Mouse (Mus musculus) intestine, embryonic 16.5 days (tissue): ENCODE measurements around the gene Itgb5. TPM values are rescaled to one million over a fixed set of nuclear protein-coding genes. Genes with fewer than 3 reads are reported as not detected.
A peak's percentile ranks its signal among the peaks of the same experiment; 100 is the strongest.

Experiments
- ATAC-seq: fragments of 200-750 bp; cut with Nextera tagmentation; 2 replicates; pipeline ENCODE4 v1.8.0; 2017; ENCODE audit warnings: moderate TSS enrichment, moderate library complexity
- H3K27ac ChIP-seq: fragments of 300-500 bp; sonication (generic); 2 replicates; pipeline ENCODE4 v1.5.1; 2014; ENCODE audit warnings: mild to moderate bottlenecking, low read length
- H3K27me3 ChIP-seq: fragments of 300-500 bp; sonication (generic); replicated peaks from 2 replicates; pipeline ENCODE4 v1.6.1; 2014; ENCODE audit warnings: low read length, control low read depth, mixed read lengths; ENCODE audit not compliant: control insufficient read depth, insufficient read depth
- H3K36me3 ChIP-seq: fragments of 300-500 bp; sonication (generic); 2 replicates; pipeline ENCODE4 v1.6.1; 2014; ENCODE audit warnings: low read length, control low read depth; ENCODE audit not compliant: control insufficient read depth, insufficient read depth
- H3K4me1 ChIP-seq: fragments of 300-500 bp; sonication (generic); 2 replicates; pipeline ENCODE4 v1.6.1; 2014; ENCODE audit warnings: low read length, control low read depth, mixed read lengths; ENCODE audit not compliant: control insufficient read depth, insufficient read depth
- H3K4me2 ChIP-seq: fragments of 300-500 bp; sonication (generic); 2 replicates; pipeline ENCODE4 v1.6.1; 2014; ENCODE audit warnings: low read depth, low read length, control low read depth
- H3K4me3 ChIP-seq: fragments of 300-500 bp; sonication (generic); 2 replicates; pipeline ENCODE4 v1.5.1; 2014; ENCODE audit warnings: mild to moderate bottlenecking, low read length
- H3K9ac ChIP-seq: fragments of 300-500 bp; sonication (generic); 2 replicates; pipeline ENCODE4 v1.6.1; 2014; ENCODE audit warnings: low read depth, low read length
- H3K9me3 ChIP-seq: fragments of 300-500 bp; sonication (generic); 2 replicates; pipeline ENCODE4 v1.6.1; 2016; ENCODE audit warnings: low read length, control low read depth; ENCODE audit not compliant: control insufficient read depth
- WGBS: fragments of 180-500 bp; shearing (Covaris S2); extraction: QIAGEN DNeasy Blood & Tissue Kit; methylation state at CpG from one replicate; pipeline ENCODE4 v1.1.7; 2014; 5-methylcytosine and 5-hydroxymethylcytosine counted together
- polyA plus RNA-seq: library from polyadenylated mRNA; unstranded; fragments of >200 nt; fragmentation: Nextera tagmentation; extraction: Ambion mirVana; gene quantifications from 2 replicates; pipeline ENCODE4 v1.2.1, GENCODE M21; 2015

Itgb5 gene
- polyA plus RNA-seq, 1 experiment from 2014 or later = 9.3 TPM

GRCm38 (mm10) chr16:33870988-33871758 lies 41.7 kb downstream of the Itgb5 start:
- no peak for ATAC-seq
- WGBS = 68% methylated on average over 13 of the region's 13 CpGs
- Histone ChIP-seq H3K4me1 (peaks cover 13% of the 10 kb centered on the region), H3K9me3 (no peaks in the 10 kb centered on the region), H3K27me3 (no peaks in the 10 kb centered on the region), H3K27ac (no peak overlapping the region), H3K36me3 (no peaks in the 10 kb centered on the region), H3K9ac (no peak overlapping the region), H3K4me2 (no peak overlapping the region), H3K4me3 (no peak overlapping the region)

GRCm38 (mm10) chr16:33871865-33872443 lies 42.5 kb downstream of the Itgb5 start:
- Histone ChIP-seq H3K4me2 (peak overlapping the region; percentile 19; the same call in 1 of the 2 replicates), H3K27me3 (no peaks in the 10 kb centered on the region), H3K4me1 (peaks cover 14% of the 10 kb centered on the region), H3K27ac (no peak overlapping the region), H3K9me3 (no peaks in the 10 kb centered on the region), H3K4me3 (no peak overlapping the region), H3K36me3 (no peaks in the 10 kb centered on the region), H3K9ac (0 out of 2 replicates have a peak overlapping the region, but pooled peaks have one; percentile 29)
- WGBS = 54% methylated on average over 14 of the region's 14 CpGs
- ATAC-seq = peak; percentile 46; the same call in 1 of the 2 replicates

DNA sequence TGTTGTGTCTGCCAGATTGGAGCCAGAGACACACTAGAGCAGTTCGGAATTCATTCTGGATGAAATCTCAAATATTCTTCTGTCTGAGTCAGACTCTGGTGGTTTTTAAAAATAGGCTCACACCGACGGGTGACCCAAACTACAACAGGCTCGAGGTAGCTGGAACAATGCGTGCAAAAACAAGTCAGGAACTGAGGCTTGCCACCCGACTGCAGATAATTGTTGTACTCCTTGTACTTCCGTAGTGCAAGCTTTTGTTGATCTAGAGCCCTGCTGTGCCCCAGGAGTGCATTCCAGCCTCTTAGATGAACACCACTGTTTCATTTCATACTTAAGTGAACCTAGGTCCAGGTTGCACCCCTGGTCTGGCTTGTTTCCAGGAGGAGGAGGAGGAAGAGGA lies 43.8 kb downstream of the Itgb5 start:
- WGBS = 60% methylated on average over 7 of the region's 7 CpGs
- ATAC-seq = no peak
- Histone ChIP-seq H3K36me3 (no peaks in the 10 kb centered on the region), H3K4me3 (no peak overlapping the region), H3K9me3 (no peaks in the 10 kb centered on the region), H3K27ac (no peak overlapping the region), H3K9ac (no peak overlapping the region), H3K4me2 (no peak overlapping the region), H3K4me1 (peaks cover 26% of the 10 kb centered on the region), H3K27me3 (no peaks in the 10 kb centered on the region)

GRCm38 (mm10) chr16:33878041-33878783 lies 48.7 kb downstream of the Itgb5 start:
- Histone ChIP-seq H3K9ac (0 out of 2 replicates have a peak overlapping the region, but pooled peaks have one; percentile 34), H3K27ac (peak overlapping the region; percentile 43; the same call in 1 of the 2 replicates), H3K4me3 (no peak overlapping the region), H3K9me3 (no peaks in the 10 kb centered on the region), H3K4me1 (peaks cover 37% of the 10 kb centered on the region), H3K27me3 (no peaks in the 10 kb centered on the region), H3K36me3 (no peaks in the 10 kb centered on the region), H3K4me2 (no peak overlapping the region)
- 54% methylated on average over 6 of the region's 6 CpGs for WGBS
- no peak for ATAC-seq

GRCm38 (mm10) chr16:33879031-33879430 lies 49.6 kb downstream of the Itgb5 start:
- ATAC-seq = no peak
- Histone ChIP-seq H3K9ac (no peak overlapping the region), H3K9me3 (no peaks in the 10 kb centered on the region), H3K27ac (peak overlapping the region; percentile 59), H3K36me3 (no peaks in the 10 kb centered on the region), H3K4me2 (no peak overlapping the region), H3K4me3 (no peak overlapping the region), H3K27me3 (no peaks in the 10 kb centered on the region), H3K4me1 (peaks cover 45% of the 10 kb centered on the region)
- WGBS = 41% methylated on average over 6 of the region's 6 CpGs

DNA sequence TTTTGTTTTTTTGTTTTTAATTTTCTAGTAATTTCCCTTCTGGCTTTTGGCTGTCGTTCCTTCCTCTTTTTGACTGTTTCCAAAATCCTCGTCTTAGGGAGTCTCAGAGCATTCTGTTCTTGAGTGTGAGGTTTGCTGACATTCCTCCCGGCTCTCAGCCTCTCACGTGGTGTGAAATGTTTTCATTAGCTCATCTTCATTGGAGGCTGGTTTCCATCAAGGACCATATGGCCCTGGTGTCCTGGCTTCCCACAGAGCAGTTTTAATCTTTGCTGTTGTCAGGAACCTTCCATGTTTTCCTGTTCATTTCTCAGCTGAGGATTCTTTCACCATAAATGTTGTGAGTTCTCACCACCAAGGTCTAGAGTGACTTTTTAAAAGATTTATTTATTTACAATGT lies 50.1 kb downstream of the Itgb5 start:
- H3K9ac ChIP-seq = no peak overlapping the region
- WGBS = 38% methylated on average over 4 of the region's 4 CpGs
- no peak overlapping the region for H3K4me2 ChIP-seq
- no peaks in the 10 kb centered on the region for H3K27me3 ChIP-seq
- no peak overlapping the region for H3K4me3 ChIP-seq
- peaks cover 47% of the 10 kb centered on the region for H3K4me1 ChIP-seq
- no peak overlapping the region for H3K27ac ChIP-seq
- no peaks in the 10 kb centered on the region for H3K36me3 ChIP-seq
- no peaks in the 10 kb centered on the region for H3K9me3 ChIP-seq
- ATAC-seq = no peak

- 86% methylated on average over 4 of the region's 4 CpGs for WGBS
- no peak overlapping the region for H3K27ac ChIP-seq
- no peak overlapping the region for H3K4me2 ChIP-seq
- H3K9me3 ChIP-seq = no peaks in the 10 kb centered on the region
- H3K4me1 ChIP-seq = peaks cover 57% of the 10 kb centered on the region
- no peaks in the 10 kb centered on the region for H3K36me3 ChIP-seq
- no peak overlapping the region for H3K4me3 ChIP-seq
- no peak overlapping the region for H3K9ac ChIP-seq
- no peak for ATAC-seq
- H3K27me3 ChIP-seq = no peaks in the 10 kb centered on the region
These were observed 51.3 kb downstream of the Itgb5 start for GRCm38 (mm10) chr16:33880765-33881164.

DNA sequence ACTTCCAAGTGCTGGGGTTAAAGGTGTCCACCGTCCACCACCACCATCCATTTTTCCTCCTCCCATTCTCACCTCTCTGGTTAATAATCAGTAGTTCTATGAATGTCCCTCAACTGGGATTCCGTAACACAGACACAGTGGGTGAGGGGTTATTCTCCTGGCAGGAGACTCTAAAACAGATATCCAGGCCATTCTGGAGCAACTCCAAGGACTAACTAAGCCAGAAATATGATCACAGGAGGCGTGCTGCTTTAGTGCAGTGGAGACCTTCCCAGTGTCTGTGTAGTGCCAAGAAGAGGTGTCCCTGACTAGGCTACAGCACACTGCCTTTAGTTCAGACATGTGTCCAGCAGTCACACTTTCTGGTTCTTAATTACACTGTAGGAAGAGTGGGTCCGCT lies 53.1 kb downstream of the Itgb5 start:
- Histone ChIP-seq H3K4me1 (peaks cover 62% of the 10 kb centered on the region), H3K27ac (peak overlapping the region; percentile 69), H3K9me3 (no peaks in the 10 kb centered on the region), H3K4me2 (no peak overlapping the region), H3K4me3 (no peak overlapping the region), H3K27me3 (no peaks in the 10 kb centered on the region), H3K36me3 (no peaks in the 10 kb centered on the region), H3K9ac (no peak overlapping the region)
- ATAC-seq = no peak
- WGBS = 52% methylated on average over 4 of the region's 4 CpGs
